Mouse (Mus musculus): Measurements from ENCODE around the gene Tceal8. TPM values are rescaled to one million over a fixed set of nuclear protein-coding genes. Genes with fewer than 3 reads are reported as not detected.
"Not testable (repeated sequence)": the region's sequence is repeated elsewhere in the genome, so short reads cannot be mapped to it uniquely, and the experiment has no call there.

Tceal8 gene
- polyA plus RNA-seq, 1 experiment from 2014 or later = 214 TPM

DNA sequence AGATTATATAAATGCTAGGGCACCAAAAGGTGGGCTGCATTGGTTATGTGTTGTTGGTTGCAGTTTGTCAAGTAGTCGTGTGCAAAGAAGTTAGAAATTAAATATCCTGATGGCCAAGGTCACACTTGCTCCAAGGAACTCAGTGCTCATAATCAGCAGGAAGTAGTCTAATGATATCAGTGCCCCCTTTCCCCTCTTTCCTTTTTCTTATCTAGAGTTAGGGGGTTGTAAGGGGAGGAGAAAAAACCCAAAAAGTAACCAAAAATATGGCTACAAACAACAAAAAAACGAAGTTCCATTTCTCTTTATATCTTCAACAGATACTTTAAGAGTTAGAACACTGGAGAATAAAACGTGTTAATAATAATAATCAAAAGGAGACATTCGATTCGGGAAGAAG is 30.8 kb downstream of the Tceal8 start:
- Histone ChIP-seq H3K9ac (ENCODE audit: low read length) (no peak overlapping the region), H3K27ac (ENCODE audit: low read depth, low read length) (no peak overlapping the region), H3K9me3 (ENCODE audit: control insufficient read depth, low read length) (no peaks in the 10 kb centered on the region), H3K4me2 (no peak overlapping the region), H3K36me3 (ENCODE audit: control insufficient read depth, insufficient read depth, low read length) (no peaks in the 10 kb centered on the region), H3K4me3 (ENCODE audit: low read depth, low read length) (no peak overlapping the region), H3K27me3 (ENCODE audit: control insufficient read depth, insufficient read depth, low read length) (no peaks in the 10 kb centered on the region), H3K4me1 (ENCODE audit: control insufficient read depth, insufficient read depth, low read length) (no peaks in the 10 kb centered on the region)
- no peak for ATAC-seq (ENCODE audit: low FRiP score)
- 82% methylated on average over 5 of the region's 5 CpGs for WGBS
- DNase-seq (ENCODE audit: low spot score, missing footprints) = no peak

DNA sequence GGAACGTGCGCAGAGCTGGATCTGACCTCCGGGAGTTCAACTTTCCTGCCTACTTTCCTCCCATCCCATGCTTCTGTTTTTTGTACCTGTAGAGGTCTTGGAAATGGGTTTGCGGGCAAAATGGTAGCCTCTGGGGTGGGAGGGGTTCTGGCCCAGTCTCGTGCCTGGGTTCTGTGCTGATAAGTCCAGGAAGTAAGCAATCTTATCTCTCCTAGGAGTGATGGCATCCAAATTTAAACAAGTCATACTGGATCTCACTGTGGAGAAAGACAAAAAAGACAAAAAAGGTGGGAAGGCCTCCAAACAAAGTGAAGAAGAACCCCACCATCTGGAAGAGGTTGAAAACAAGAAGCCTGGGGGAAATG is 32.5 kb downstream of the Tceal8 start:
- H3K27me3 ChIP-seq (ENCODE audit: control insufficient read depth, insufficient read depth, low read length); H3K9me3 ChIP-seq (ENCODE audit: control insufficient read depth, low read length); H3K4me1 ChIP-seq (ENCODE audit: control insufficient read depth, insufficient read depth, low read length); ATAC-seq (ENCODE audit: low FRiP score); DNase-seq (ENCODE audit: low spot score, missing footprints); H3K27ac ChIP-seq (ENCODE audit: low read depth, low read length); H3K36me3 ChIP-seq (ENCODE audit: control insufficient read depth, insufficient read depth, low read length): not testable (repeated sequence)
- 25% methylated on average over 5 of the region's 5 CpGs for WGBS
- H3K4me3 ChIP-seq (ENCODE audit: low read depth, low read length) = peak overlapping the region; percentile 34
- H3K4me2 ChIP-seq = peak overlapping the region; percentile 41
- H3K9ac ChIP-seq (ENCODE audit: low read length) = peak overlapping the region; percentile 27; the same call in 1 of the 2 replicates

GRCm38 (mm10) chrX:136138827-136139639 is 33.1 kb downstream of the Tceal8 start, which contains the start of gene Bex4:
Gene Bex4, plus strand, starts transcription at chrX:136138996.
- H3K4me2 ChIP-seq = peak within 1 kb of the TSS; percentile 41
- not testable (repeated sequence) for H3K36me3 ChIP-seq (ENCODE audit: control insufficient read depth, insufficient read depth, low read length); H3K27ac ChIP-seq (ENCODE audit: low read depth, low read length); H3K27me3 ChIP-seq (ENCODE audit: control insufficient read depth, insufficient read depth, low read length); DNase-seq (ENCODE audit: low spot score, missing footprints); H3K9me3 ChIP-seq (ENCODE audit: control insufficient read depth, low read length); H3K4me1 ChIP-seq (ENCODE audit: control insufficient read depth, insufficient read depth, low read length)
- 15% methylated on average over 12 of the region's 64 CpGs for WGBS
- peak within 1 kb of the TSS; percentile 34 for H3K4me3 ChIP-seq (ENCODE audit: low read depth, low read length)
- peak within 1 kb of the TSS; percentile 27; the same call in 1 of the 2 replicates for H3K9ac ChIP-seq (ENCODE audit: low read length)
- ATAC-seq (ENCODE audit: low FRiP score) = peak; percentile 96

GRCm38 (mm10) chrX:136135559-136135958 is 36.6 kb downstream of the Tceal8 start:
- DNase-seq (ENCODE audit: low spot score, missing footprints) (no peak), ATAC-seq (ENCODE audit: low FRiP score) (no peak)
- H3K9ac ChIP-seq (ENCODE audit: low read length) = no peak overlapping the region
- WGBS = 87% methylated on average over 4 of the region's 4 CpGs
- H3K9me3 ChIP-seq (ENCODE audit: control insufficient read depth, low read length) = no peaks in the 10 kb centered on the region
- H3K4me3 ChIP-seq (ENCODE audit: low read depth, low read length) = no peak overlapping the region
- H3K27me3 ChIP-seq (ENCODE audit: control insufficient read depth, insufficient read depth, low read length) = no peaks in the 10 kb centered on the region
- no peak overlapping the region for H3K4me2 ChIP-seq
- H3K27ac ChIP-seq (ENCODE audit: low read depth, low read length) = no peak overlapping the region
- no peaks in the 10 kb centered on the region for H3K4me1 ChIP-seq (ENCODE audit: control insufficient read depth, insufficient read depth, low read length)
- H3K36me3 ChIP-seq (ENCODE audit: control insufficient read depth, insufficient read depth, low read length) = no peaks in the 10 kb centered on the region

DNA sequence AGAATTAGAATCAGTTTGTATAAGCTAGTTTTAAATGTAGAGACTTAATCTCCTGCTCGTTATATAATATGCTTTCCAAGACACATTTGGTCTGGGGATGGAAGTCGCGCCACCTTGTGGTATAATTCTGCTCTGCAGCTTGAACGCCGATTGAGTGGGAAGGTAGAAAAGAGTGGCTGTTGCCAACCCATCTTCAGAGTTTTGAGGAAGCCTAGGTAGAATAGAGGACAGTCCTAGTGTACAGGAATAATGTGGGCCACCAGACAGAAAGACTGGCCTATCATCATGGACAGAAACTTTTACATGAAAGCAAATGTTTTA is 44.4 kb downstream of the Tceal8 start:
- Histone ChIP-seq H3K4me2 (no peak overlapping the region), H3K9me3 (ENCODE audit: control insufficient read depth, low read length) (no peaks in the 10 kb centered on the region), H3K27me3 (ENCODE audit: control insufficient read depth, insufficient read depth, low read length) (no peaks in the 10 kb centered on the region), H3K4me1 (ENCODE audit: control insufficient read depth, insufficient read depth, low read length) (no peaks in the 10 kb centered on the region), H3K4me3 (ENCODE audit: low read depth, low read length) (no peak overlapping the region), H3K9ac (ENCODE audit: low read length) (no peak overlapping the region), H3K36me3 (ENCODE audit: control insufficient read depth, insufficient read depth, low read length) (no peaks in the 10 kb centered on the region), H3K27ac (ENCODE audit: low read depth, low read length) (no peak overlapping the region)
- ATAC-seq (ENCODE audit: low FRiP score) (no peak), DNase-seq (ENCODE audit: low spot score, missing footprints) (peak; percentile 95)
- WGBS = 16% methylated on average over 5 of the region's 5 CpGs

DNA sequence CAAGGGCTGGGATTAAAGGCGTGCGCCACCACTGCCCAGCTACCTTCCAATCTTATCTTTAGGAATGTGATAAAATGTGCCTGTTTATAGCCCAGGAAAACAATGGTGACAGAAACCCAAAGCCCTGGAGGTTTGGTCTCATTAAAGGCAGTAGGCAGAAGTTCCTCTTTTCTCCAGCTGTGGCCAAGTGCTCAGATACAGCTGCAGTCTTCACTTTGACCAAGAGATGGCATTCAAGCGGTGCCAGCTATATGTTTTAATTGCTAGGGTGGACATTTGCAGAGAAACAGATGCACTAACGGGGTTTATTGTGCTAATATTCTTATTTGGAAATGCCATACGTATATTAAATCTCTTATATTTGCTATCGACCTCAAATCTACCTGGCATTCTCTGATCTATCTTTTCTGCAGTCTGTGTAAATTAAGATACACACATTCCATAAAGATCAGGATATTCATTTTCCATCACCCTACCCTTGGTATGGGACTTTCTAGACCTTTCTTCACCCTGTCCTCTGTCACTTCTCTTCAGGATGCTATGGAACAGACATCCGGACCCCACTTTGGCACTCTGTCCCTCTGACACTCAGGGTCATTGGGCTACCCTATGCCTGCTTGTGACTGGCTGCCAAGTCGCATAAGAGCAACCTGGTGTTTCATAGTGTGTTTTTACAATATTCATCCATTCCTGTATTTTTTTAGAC is 45.0 kb downstream of the Tceal8 start:
- H3K4me2 ChIP-seq = no peak overlapping the region
- WGBS = 66% methylated on average over 8 of the region's 8 CpGs
- no peak for DNase-seq (ENCODE audit: low spot score, missing footprints)
- H3K9ac ChIP-seq (ENCODE audit: low read length) = no peak overlapping the region
- H3K27me3 ChIP-seq (ENCODE audit: control insufficient read depth, insufficient read depth, low read length) = no peaks in the 10 kb centered on the region
- no peak overlapping the region for H3K4me3 ChIP-seq (ENCODE audit: low read depth, low read length)
- no peaks in the 10 kb centered on the region for H3K4me1 ChIP-seq (ENCODE audit: control insufficient read depth, insufficient read depth, low read length)
- no peak for ATAC-seq (ENCODE audit: low FRiP score)
- H3K36me3 ChIP-seq (ENCODE audit: control insufficient read depth, insufficient read depth, low read length) = no peaks in the 10 kb centered on the region
- H3K27ac ChIP-seq (ENCODE audit: low read depth, low read length) = no peak overlapping the region
- H3K9me3 ChIP-seq (ENCODE audit: control insufficient read depth, low read length) = no peaks in the 10 kb centered on the region

Small RNAs within 50 kb of the gene (microRNA-seq; reads per million reads assigned to microRNA genes)
- gene Mir6383 = not detected

Other genes starting within 250 kb of the Tceal8 start
- 152 and 164 TPM in 2 replicates for gene Arxes2, start 178.5 kb downstream of the Tceal8 start, polyA plus RNA-seq (2014; fragmentation: Nextera tagmentation; extraction: Ambion mirVana)
- 50.2 and 51.4 TPM in 2 replicates for gene Arxes1, start 139.0 kb downstream of the Tceal8 start, polyA plus RNA-seq (2014; fragmentation: Nextera tagmentation; extraction: Ambion mirVana)
- 318 and 322 TPM in 2 replicates for gene Bex2, start 104.1 kb downstream of the Tceal8 start, polyA plus RNA-seq (2014; fragmentation: Nextera tagmentation; extraction: Ambion mirVana)
- gene Nxf3, start 87.1 kb downstream of the Tceal8 start, polyA plus RNA-seq (2014; fragmentation: Nextera tagmentation; extraction: Ambion mirVana) = not detected in 2 replicates
- 97.9 and 102 TPM in 2 replicates for gene Bex4, start 33.3 kb downstream of the Tceal8 start, polyA plus RNA-seq (2014; fragmentation: Nextera tagmentation; extraction: Ambion mirVana)
- gene Tceal5, start 31.5 kb upstream of the Tceal8 start, polyA plus RNA-seq (2014; fragmentation: Nextera tagmentation; extraction: Ambion mirVana) = 1.8 and 2.6 TPM in 2 replicates
- 0.81 and 1.0 TPM in 2 replicates for gene Tceal7, start 42.4 kb upstream of the Tceal8 start, polyA plus RNA-seq (2014; fragmentation: Nextera tagmentation; extraction: Ambion mirVana)
- 109 and 129 TPM in 2 replicates for gene Bex1, start 43.2 kb upstream of the Tceal8 start, polyA plus RNA-seq (2014; fragmentation: Nextera tagmentation; extraction: Ambion mirVana)
- gene Tceal9, start 72.7 kb upstream of the Tceal8 start, polyA plus RNA-seq (2014; fragmentation: Nextera tagmentation; extraction: Ambion mirVana) = 418 and 447 TPM in 2 replicates
- 666 and 674 TPM in 2 replicates for gene Bex3, start 97.9 kb upstream of the Tceal8 start, polyA plus RNA-seq (2014; fragmentation: Nextera tagmentation; extraction: Ambion mirVana)

Data from midbrain, embryonic 11.5 days (tissue).